Mouse (Mus musculus) ES-E14 (cell line): ENCODE measurements at regions not wholly inside any gene's neighbourhood (a gene's known extent, or its start where the extent isn't known, plus 50 kb on each side); places are given as distances from the start of the nearest gene placed in this dataset.

Experiments used
- CHD2 ChIP-seq: IDR thresholded peaks from 2 replicates; pipeline ENCODE4 v1.6.1; 2014; ENCODE audit warnings: mild to moderate bottlenecking, low read depth, low read length, inconsistent platforms
- ZC3H11A ChIP-seq: IDR thresholded peaks from 2 replicates; pipeline ENCODE4 v1.6.1; 2012; ENCODE audit warnings: low read depth, mild to moderate bottlenecking, inconsistent platforms, low read length, borderline replicate concordance

GRCm38 (mm10) chr6:93586871-93587270, 643.6 kb upstream of the Adamts9 start:
- TF ChIP-seq CHD2 (no peak), ZC3H11A (no peak)
